In genomic region chr13:89007696-89008427, GRCm38 (mm10) we compare ENCODE assay signal across 28 mouse cellular contexts.
DNase-seq lines count a peak whose midpoint lies in the region; ATAC-seq lines count a peak whose summit lies in the region.
"Had no signal": no experiment of that assay in that cellular context is flagged by ENCODE, and none has a peak within 500 bp of the region (broad histone marks: within the 10 kb centered on the region; RNA-seq: fewer than 3 reads in every experiment).

No protein-coding gene starts in this region.

- no peaks in the 10 kb centered on the region for H3K27me3 ChIP-seq in forebrain, embryonic 13.5 days
- no peaks in the 10 kb centered on the region for H3K27me3 ChIP-seq in forebrain, embryonic 10.5 days (ENCODE audit: poor library complexity, severe bottlenecking)
- H3K27me3 ChIP-seq in hindbrain, embryonic 14.5 days (ENCODE audit: control insufficient read depth, insufficient read depth, low read length), result no peaks in the 10 kb centered on the region
- H3K27me3 ChIP-seq in hindbrain, embryonic 11.5 days (ENCODE audit: control insufficient read depth, insufficient read depth, low read length), result no peaks in the 10 kb centered on the region
- no peaks in the 10 kb centered on the region for H3K27me3 ChIP-seq in midbrain, embryonic 11.5 days (ENCODE audit: control insufficient read depth, insufficient read depth, low read length)
- H3K27me3 ChIP-seq in midbrain, embryonic 10.5 days (ENCODE audit: low read depth, poor library complexity, severe bottlenecking), result no peaks in the 10 kb centered on the region
- H3K27me3 ChIP-seq in forebrain, embryonic 16.5 days (replicated peaks; ENCODE audit: control insufficient read depth, insufficient read depth, low read length), result no peaks in the 10 kb centered on the region
- H3K27me3 ChIP-seq: embryonic facial prominence, embryonic 12.5 days; embryonic facial prominence, embryonic 15.5 days; heart, embryonic 13.5 days; hindbrain, embryonic 15.5 days had no signal

- H3K4me2 ChIP-seq in forebrain, embryonic 13.5 days, result no peak overlapping the region
- no peak overlapping the region for H3K4me2 ChIP-seq in hindbrain, embryonic 14.5 days (replicated peaks)
- H3K4me2 ChIP-seq in hindbrain, embryonic 11.5 days (replicated peaks; ENCODE audit: low read depth, low read length), result no peak overlapping the region
- H3K4me2 ChIP-seq in midbrain, embryonic 11.5 days, result no peak overlapping the region
- H3K4me2 ChIP-seq in forebrain, embryonic 16.5 days (ENCODE audit: low read length), result no peak overlapping the region
- H3K4me2 ChIP-seq: embryonic facial prominence, embryonic 12.5 days; embryonic facial prominence, embryonic 15.5 days; heart, embryonic 13.5 days; hindbrain, embryonic 15.5 days had no signal

- no peak overlapping the region for H3K27ac ChIP-seq in forebrain, embryonic 13.5 days
- no peak overlapping the region for H3K27ac ChIP-seq in forebrain, embryonic 10.5 days
- H3K27ac ChIP-seq in hindbrain, embryonic 14.5 days, result no peak overlapping the region
- no peak overlapping the region for H3K27ac ChIP-seq in hindbrain, embryonic 11.5 days (ENCODE audit: low read depth, low read length)
- H3K27ac ChIP-seq in midbrain, embryonic 11.5 days (ENCODE audit: low read depth, low read length), result no peak overlapping the region
- H3K27ac ChIP-seq in midbrain, embryonic 10.5 days (replicated peaks), result no peak overlapping the region
- no peak overlapping the region for H3K27ac ChIP-seq in forebrain, embryonic 16.5 days (ENCODE audit: low read length)
- H3K27ac ChIP-seq: embryonic facial prominence, embryonic 12.5 days; embryonic facial prominence, embryonic 15.5 days; heart, adult 2 months; heart, embryonic 10.5 days; heart, embryonic 13.5 days; hindbrain, embryonic 15.5 days had no signal

- no peaks in the 10 kb centered on the region for H3K4me1 ChIP-seq in forebrain, embryonic 13.5 days
- H3K4me1 ChIP-seq in forebrain, embryonic 10.5 days, result no peaks in the 10 kb centered on the region
- H3K4me1 ChIP-seq in hindbrain, embryonic 14.5 days (replicated peaks; ENCODE audit: control insufficient read depth, insufficient read depth, low read length), result no peaks in the 10 kb centered on the region
- no peaks in the 10 kb centered on the region for H3K4me1 ChIP-seq in hindbrain, embryonic 11.5 days (replicated peaks; ENCODE audit: control insufficient read depth, insufficient read depth, low read length)
- H3K4me1 ChIP-seq in midbrain, embryonic 11.5 days (ENCODE audit: control insufficient read depth, insufficient read depth, low read length), result no peaks in the 10 kb centered on the region
- no peaks in the 10 kb centered on the region for H3K4me1 ChIP-seq in midbrain, embryonic 10.5 days
- H3K4me1 ChIP-seq in forebrain, embryonic 16.5 days (replicated peaks; ENCODE audit: control insufficient read depth, insufficient read depth, low read length), result no peaks in the 10 kb centered on the region
- H3K4me1 ChIP-seq: embryonic facial prominence, embryonic 12.5 days; embryonic facial prominence, embryonic 15.5 days; heart, embryonic 10.5 days; hindbrain, embryonic 15.5 days had no signal

- no peak for DNase-seq in forebrain, embryonic 10.5 days (ENCODE audit: extremely low spot score, low spot score)
- peak; percentile 27 for DNase-seq in hindbrain, embryonic 14.5 days (ENCODE audit: low spot score)
- no peak for DNase-seq in hindbrain, embryonic 11.5 days (ENCODE audit: low spot score)
- DNase-seq in midbrain, embryonic 11.5 days (ENCODE audit: low spot score, missing footprints), result peak; percentile 69
- no peak for DNase-seq in midbrain, embryonic 10.5 days (ENCODE audit: low spot score)
- DNase-seq in spleen, adult 18-20 months, result no peak
- DNase-seq: adrenal gland, adult 8-10 months; adrenal gland, postnatal 25 days; cerebellum, adult 11 months; cerebellum, adult 2 months; cerebellum, adult 9-11 months; cerebellum, postnatal 25 days; gastrocnemius, postnatal 10 days; gastrocnemius, postnatal 36 days; heart, adult 2 months; heart, postnatal 14 days; heart, postnatal 4 days; kidney, adult 18-20 months had no signal

- H3K9me3 ChIP-seq in forebrain, embryonic 13.5 days (replicated peaks), result no peaks in the 10 kb centered on the region
- no peaks in the 10 kb centered on the region for H3K9me3 ChIP-seq in forebrain, embryonic 10.5 days
- no peaks in the 10 kb centered on the region for H3K9me3 ChIP-seq in hindbrain, embryonic 14.5 days (ENCODE audit: control insufficient read depth, low read length)
- no peaks in the 10 kb centered on the region for H3K9me3 ChIP-seq in hindbrain, embryonic 11.5 days (ENCODE audit: control insufficient read depth, low read length)
- H3K9me3 ChIP-seq in midbrain, embryonic 11.5 days (ENCODE audit: control insufficient read depth, low read length), result no peaks in the 10 kb centered on the region
- no peaks in the 10 kb centered on the region for H3K9me3 ChIP-seq in midbrain, embryonic 10.5 days (replicated peaks)
- H3K9me3 ChIP-seq in forebrain, embryonic 16.5 days (ENCODE audit: control insufficient read depth, low read length), result no peaks in the 10 kb centered on the region
- H3K9me3 ChIP-seq: embryonic facial prominence, embryonic 12.5 days; embryonic facial prominence, embryonic 15.5 days; heart, embryonic 10.5 days; heart, embryonic 13.5 days; hindbrain, embryonic 15.5 days had no signal

- no peak overlapping the region for H3K4me3 ChIP-seq in forebrain, embryonic 13.5 days
- H3K4me3 ChIP-seq in forebrain, embryonic 10.5 days, result no peak overlapping the region
- no peak overlapping the region for H3K4me3 ChIP-seq in hindbrain, embryonic 14.5 days (replicated peaks; ENCODE audit: low read length)
- no peak overlapping the region for H3K4me3 ChIP-seq in hindbrain, embryonic 11.5 days (ENCODE audit: low read depth, low read length)
- no peak overlapping the region for H3K4me3 ChIP-seq in midbrain, embryonic 11.5 days (ENCODE audit: low read depth, low read length)
- H3K4me3 ChIP-seq in midbrain, embryonic 10.5 days, result no peak overlapping the region
- H3K4me3 ChIP-seq in forebrain, embryonic 16.5 days (replicated peaks; ENCODE audit: low read length), result no peak overlapping the region
- H3K4me3 ChIP-seq: embryonic facial prominence, embryonic 12.5 days; embryonic facial prominence, embryonic 15.5 days; heart, adult 2 months; heart, embryonic 10.5 days; heart, embryonic 13.5 days; hindbrain, embryonic 15.5 days had no signal

- peak; percentile 67; the same call in 1 of the 2 replicates for ATAC-seq in forebrain, embryonic 13.5 days
- no peak for ATAC-seq in hindbrain, embryonic 14.5 days (ENCODE audit: low FRiP score)
- no peak for ATAC-seq in hindbrain, embryonic 11.5 days (ENCODE audit: low FRiP score)
- ATAC-seq in midbrain, embryonic 11.5 days (ENCODE audit: low FRiP score), result no peak
- ATAC-seq in forebrain, embryonic 16.5 days, result peak; percentile 88
- ATAC-seq: activated CD4-positive, CD25-positive, alpha-beta regulatory T cell, adult 4 months; inflammation-experienced regulatory T-cells, adult 6 months; intestine, embryonic 16.5 days had no signal

- no peak overlapping the region for H3K9ac ChIP-seq in forebrain, embryonic 13.5 days
- H3K9ac ChIP-seq in hindbrain, embryonic 14.5 days, result no peak overlapping the region
- no peak overlapping the region for H3K9ac ChIP-seq in hindbrain, embryonic 11.5 days (ENCODE audit: low read depth, low read length)
- no peak overlapping the region for H3K9ac ChIP-seq in midbrain, embryonic 11.5 days (ENCODE audit: low read length)
- no peak overlapping the region for H3K9ac ChIP-seq in forebrain, embryonic 16.5 days (replicated peaks; ENCODE audit: low read depth, low read length)
- H3K9ac ChIP-seq: embryonic facial prominence, embryonic 12.5 days; embryonic facial prominence, embryonic 15.5 days; heart, embryonic 13.5 days; hindbrain, embryonic 15.5 days had no signal

- 80% methylated on average over 4 of the region's 4 CpGs for WGBS in forebrain, embryonic 13.5 days
- 92% methylated on average over 4 of the region's 4 CpGs for WGBS in forebrain, embryonic 10.5 days
- WGBS in hindbrain, embryonic 14.5 days, result 76% methylated on average over 4 of the region's 4 CpGs
- WGBS in hindbrain, embryonic 11.5 days, result 85% methylated on average over 4 of the region's 4 CpGs
- 91% methylated on average over 4 of the region's 4 CpGs for WGBS in midbrain, embryonic 11.5 days
- 91% methylated on average over 4 of the region's 4 CpGs for WGBS in midbrain, embryonic 10.5 days
- 64% methylated on average over 4 of the region's 4 CpGs for WGBS in forebrain, embryonic 16.5 days

- H3K36me3 ChIP-seq in forebrain, embryonic 13.5 days (ENCODE audit: poor library complexity, severe bottlenecking), result no peaks in the 10 kb centered on the region
- H3K36me3 ChIP-seq in forebrain, embryonic 10.5 days (replicated peaks), result no peaks in the 10 kb centered on the region
- H3K36me3 ChIP-seq in hindbrain, embryonic 14.5 days (replicated peaks; ENCODE audit: control insufficient read depth, insufficient read depth), result no peaks in the 10 kb centered on the region
- H3K36me3 ChIP-seq in hindbrain, embryonic 11.5 days (ENCODE audit: control insufficient read depth, insufficient read depth, low read length), result no peaks in the 10 kb centered on the region
- H3K36me3 ChIP-seq in midbrain, embryonic 11.5 days (ENCODE audit: control insufficient read depth, insufficient read depth, low read length), result no peaks in the 10 kb centered on the region
- H3K36me3 ChIP-seq in midbrain, embryonic 10.5 days, result no peaks in the 10 kb centered on the region
- no peaks in the 10 kb centered on the region for H3K36me3 ChIP-seq in forebrain, embryonic 16.5 days (ENCODE audit: control insufficient read depth, insufficient read depth)
- H3K36me3 ChIP-seq: embryonic facial prominence, embryonic 12.5 days; embryonic facial prominence, embryonic 15.5 days; heart, embryonic 10.5 days; heart, embryonic 13.5 days; hindbrain, embryonic 15.5 days had no signal

Comparison
In these comparisons a context has a peak if more than half of its experiments do, and no peak if none do; other contexts are left out.
1. DNase-seq: peak in hindbrain, embryonic 14.5 days (single experiment) and midbrain, embryonic 11.5 days (single experiment); none in forebrain, embryonic 10.5 days (single experiment), hindbrain, embryonic 11.5 days (single experiment), midbrain, embryonic 10.5 days (single experiment) and spleen, adult 18-20 months (0 of 2).
2. ATAC-seq: peak in forebrain, embryonic 13.5 days (single experiment) and forebrain, embryonic 16.5 days (single experiment); none in hindbrain, embryonic 14.5 days (single experiment), hindbrain, embryonic 11.5 days (single experiment) and midbrain, embryonic 11.5 days (single experiment).